Mouse (Mus musculus): Measurements from ENCODE around the gene Fgfr2. TPM values are rescaled to one million over a fixed set of nuclear protein-coding genes. Genes with fewer than 3 reads are reported as not detected.

Fgfr2 gene
- polyA plus RNA-seq, 1 experiment from 2014 or later: 133 TPM

GRCm38 (mm10) chr7:131602106-131602505 is 1521.0 kb downstream of the Fgfr2 start:
- no peak overlapping the region for H3K4me2 ChIP-seq (replicated peaks; ENCODE audit: low read depth, low read length)
- ATAC-seq (ENCODE audit: low FRiP score, low TSS enrichment): no peak
- no peaks in the 10 kb centered on the region for H3K9me3 ChIP-seq (ENCODE audit: control insufficient read depth, low read length)
- 73% methylated on average over 7 of the region's 7 CpGs for WGBS
- H3K4me1 ChIP-seq (ENCODE audit: control insufficient read depth, insufficient read depth, low read length): no peaks in the 10 kb centered on the region
- H3K36me3 ChIP-seq (ENCODE audit: control insufficient read depth, insufficient read depth, low read length): no peaks in the 10 kb centered on the region
- H3K4me3 ChIP-seq (ENCODE audit: low read length): no peak overlapping the region
- H3K27ac ChIP-seq (ENCODE audit: low read depth, low read length): no peak overlapping the region
- H3K9ac ChIP-seq (ENCODE audit: low read depth, low read length): no peak overlapping the region
- H3K27me3 ChIP-seq (ENCODE audit: control insufficient read depth, insufficient read depth, low read length): no peaks in the 10 kb centered on the region; the same call in 1 of the 2 replicates

GRCm38 (mm10) chr7:131598483-131598824 is 1524.7 kb downstream of the Fgfr2 start:
- Histone ChIP-seq H3K27ac (ENCODE audit: low read depth, low read length) (no peak overlapping the region), H3K9ac (ENCODE audit: low read depth, low read length) (no peak overlapping the region), H3K4me3 (ENCODE audit: low read length) (no peak overlapping the region), H3K4me2 (replicated peaks; ENCODE audit: low read depth, low read length) (no peak overlapping the region), H3K36me3 (ENCODE audit: control insufficient read depth, insufficient read depth, low read length) (no peaks in the 10 kb centered on the region), H3K4me1 (ENCODE audit: control insufficient read depth, insufficient read depth, low read length) (no peaks in the 10 kb centered on the region), H3K27me3 (ENCODE audit: control insufficient read depth, insufficient read depth, low read length) (no peaks in the 10 kb centered on the region; the same call in 1 of the 2 replicates), H3K9me3 (ENCODE audit: control insufficient read depth, low read length) (no peaks in the 10 kb centered on the region)
- 3% methylated on average over 5 of the region's 5 CpGs for WGBS
- no peak for ATAC-seq (ENCODE audit: low FRiP score, low TSS enrichment)

- Histone ChIP-seq H3K4me3 (ENCODE audit: low read length) (no peak overlapping the region), H3K27me3 (ENCODE audit: control insufficient read depth, insufficient read depth, low read length) (no peaks in the 10 kb centered on the region; the same call in 1 of the 2 replicates), H3K4me2 (replicated peaks; ENCODE audit: low read depth, low read length) (no peak overlapping the region), H3K36me3 (ENCODE audit: control insufficient read depth, insufficient read depth, low read length) (no peaks in the 10 kb centered on the region), H3K27ac (ENCODE audit: low read depth, low read length) (no peak overlapping the region), H3K9me3 (ENCODE audit: control insufficient read depth, low read length) (no peaks in the 10 kb centered on the region), H3K4me1 (ENCODE audit: control insufficient read depth, insufficient read depth, low read length) (no peaks in the 10 kb centered on the region), H3K9ac (ENCODE audit: low read depth, low read length) (no peak overlapping the region)
- no peak for ATAC-seq (ENCODE audit: low FRiP score, low TSS enrichment)
- WGBS: 11% methylated on average over 12 of the region's 12 CpGs
Measured at GRCm38 (mm10) chr7:131597779-131598482, 1525.2 kb downstream of the Fgfr2 start.

- H3K27me3 ChIP-seq (ENCODE audit: control insufficient read depth, insufficient read depth, low read length): no peaks in the 10 kb centered on the region
- 85% methylated on average over 5 of the region's 5 CpGs for WGBS
- no peak overlapping the region for H3K4me3 ChIP-seq (ENCODE audit: low read length)
- H3K9ac ChIP-seq (ENCODE audit: low read depth, low read length): no peak overlapping the region
- ATAC-seq (ENCODE audit: low FRiP score, low TSS enrichment): no peak
- H3K4me1 ChIP-seq (ENCODE audit: control insufficient read depth, insufficient read depth, low read length): no peaks in the 10 kb centered on the region
- H3K27ac ChIP-seq (ENCODE audit: low read depth, low read length): no peak overlapping the region
- H3K4me2 ChIP-seq (replicated peaks; ENCODE audit: low read depth, low read length): no peak overlapping the region
- no peaks in the 10 kb centered on the region for H3K9me3 ChIP-seq (ENCODE audit: control insufficient read depth, low read length)
- H3K36me3 ChIP-seq (ENCODE audit: control insufficient read depth, insufficient read depth, low read length): no peaks in the 10 kb centered on the region
Measured at GRCm38 (mm10) chr7:131585551-131585950, 1537.6 kb downstream of the Fgfr2 start.

GRCm38 (mm10) chr7:131582178-131582577 is 1541.0 kb downstream of the Fgfr2 start:
- Histone ChIP-seq H3K4me3 (ENCODE audit: low read length) (no peak overlapping the region), H3K9me3 (ENCODE audit: control insufficient read depth, low read length) (no peaks in the 10 kb centered on the region), H3K27ac (ENCODE audit: low read depth, low read length) (no peak overlapping the region), H3K4me2 (replicated peaks; ENCODE audit: low read depth, low read length) (no peak overlapping the region), H3K36me3 (ENCODE audit: control insufficient read depth, insufficient read depth, low read length) (no peaks in the 10 kb centered on the region), H3K27me3 (ENCODE audit: control insufficient read depth, insufficient read depth, low read length) (no peaks in the 10 kb centered on the region), H3K4me1 (ENCODE audit: control insufficient read depth, insufficient read depth, low read length) (no peaks in the 10 kb centered on the region), H3K9ac (ENCODE audit: low read depth, low read length) (no peak overlapping the region)
- no peak for ATAC-seq (ENCODE audit: low FRiP score, low TSS enrichment)
- 38% methylated on average over 9 of the region's 9 CpGs for WGBS

GRCm38 (mm10) chr7:131575246-131575645 is 1547.9 kb downstream of the Fgfr2 start:
- Histone ChIP-seq H3K4me2 (replicated peaks; ENCODE audit: low read depth, low read length) (no peak overlapping the region), H3K4me3 (ENCODE audit: low read length) (no peak overlapping the region), H3K9ac (ENCODE audit: low read depth, low read length) (no peak overlapping the region), H3K27me3 (ENCODE audit: control insufficient read depth, insufficient read depth, low read length) (no peaks in the 10 kb centered on the region), H3K27ac (ENCODE audit: low read depth, low read length) (no peak overlapping the region), H3K36me3 (ENCODE audit: control insufficient read depth, insufficient read depth, low read length) (peaks cover 39% of the 10 kb centered on the region), H3K4me1 (ENCODE audit: control insufficient read depth, insufficient read depth, low read length) (no peaks in the 10 kb centered on the region), H3K9me3 (ENCODE audit: control insufficient read depth, low read length) (no peaks in the 10 kb centered on the region)
- no peak for ATAC-seq (ENCODE audit: low FRiP score, low TSS enrichment)
- WGBS: 82% methylated on average over 6 of the region's 6 CpGs

GRCm38 (mm10) chr7:131560697-131561042 is 1562.5 kb downstream of the Fgfr2 start:
- Histone ChIP-seq H3K4me3 (ENCODE audit: low read length) (peak overlapping the region; percentile 88), H3K4me1 (ENCODE audit: control insufficient read depth, insufficient read depth, low read length) (peaks cover 11% of the 10 kb centered on the region; the same call in 1 of the 2 replicates), H3K27me3 (ENCODE audit: control insufficient read depth, insufficient read depth, low read length) (peaks cover 36% of the 10 kb centered on the region), H3K27ac (ENCODE audit: low read depth, low read length) (peak overlapping the region; percentile 77), H3K9ac (ENCODE audit: low read depth, low read length) (peak overlapping the region; percentile 91), H3K36me3 (ENCODE audit: control insufficient read depth, insufficient read depth, low read length) (peaks cover 43% of the 10 kb centered on the region), H3K4me2 (replicated peaks; ENCODE audit: low read depth, low read length) (peak overlapping the region; percentile 70), H3K9me3 (ENCODE audit: control insufficient read depth, low read length) (no peaks in the 10 kb centered on the region)
- under 1% methylated on average over 14 of the region's 14 CpGs for WGBS
- ATAC-seq (ENCODE audit: low FRiP score, low TSS enrichment): peak; percentile 55; the same call in 1 of the 2 replicates

GRCm38 (mm10) chr7:131559986-131560696 is 1563.0 kb downstream of the Fgfr2 start, which contains the start of gene Bub3:
Bub3 (plus strand) TSS chr7:131560222.
- no peaks in the 10 kb centered on the region for H3K9me3 ChIP-seq (ENCODE audit: control insufficient read depth, low read length)
- H3K4me1 ChIP-seq (ENCODE audit: control insufficient read depth, insufficient read depth, low read length): peaks cover 11% of the 10 kb centered on the region; the same call in 1 of the 2 replicates
- 0% methylated on average over 46 of the region's 51 CpGs for WGBS
- H3K9ac ChIP-seq (ENCODE audit: low read depth, low read length): peak within 1 kb of the TSS; percentile 91
- peak within 1 kb of the TSS; percentile 88 for H3K4me3 ChIP-seq (ENCODE audit: low read length)
- H3K36me3 ChIP-seq (ENCODE audit: control insufficient read depth, insufficient read depth, low read length): peaks cover 37% of the 10 kb centered on the region
- H3K27me3 ChIP-seq (ENCODE audit: control insufficient read depth, insufficient read depth, low read length): peaks cover 42% of the 10 kb centered on the region
- H3K27ac ChIP-seq (ENCODE audit: low read depth, low read length): peak within 1 kb of the TSS; percentile 77
- ATAC-seq (ENCODE audit: low FRiP score, low TSS enrichment): peak; percentile 93
- peak within 1 kb of the TSS; percentile 70 for H3K4me2 ChIP-seq (replicated peaks; ENCODE audit: low read depth, low read length)

- no peak overlapping the region for H3K9ac ChIP-seq (ENCODE audit: low read depth, low read length)
- ATAC-seq (ENCODE audit: low FRiP score, low TSS enrichment): no peak
- H3K4me2 ChIP-seq (replicated peaks; ENCODE audit: low read depth, low read length): no peak overlapping the region
- H3K4me1 ChIP-seq (ENCODE audit: control insufficient read depth, insufficient read depth, low read length): peaks cover 25% of the 10 kb centered on the region; the same call in 1 of the 2 replicates
- no peak overlapping the region for H3K27ac ChIP-seq (ENCODE audit: low read depth, low read length)
- peaks cover 66% of the 10 kb centered on the region for H3K27me3 ChIP-seq (ENCODE audit: control insufficient read depth, insufficient read depth, low read length)
- H3K4me3 ChIP-seq (ENCODE audit: low read length): no peak overlapping the region
- peaks cover 14% of the 10 kb centered on the region for H3K36me3 ChIP-seq (ENCODE audit: control insufficient read depth, insufficient read depth, low read length)
- H3K9me3 ChIP-seq (ENCODE audit: control insufficient read depth, low read length): no peaks in the 10 kb centered on the region
- WGBS: 34% methylated on average over 2 of the region's 2 CpGs
Measured at GRCm38 (mm10) chr7:131557751-131558150, 1565.4 kb downstream of the Fgfr2 start.

All from kidney, embryonic 14.5 days (tissue).